Mouse (Mus musculus): ENCODE results near the gene Gng13. TPM values are rescaled to one million over a fixed set of nuclear protein-coding genes. Genes with fewer than 3 reads are reported as not detected.
"Not testable (repeated sequence)": the region's sequence is repeated elsewhere in the genome, so short reads cannot be mapped to it uniquely, and the experiment has no call there.

The Gng13 gene
- polyA plus RNA-seq, 1 experiment: 335 TPM

GRCm38 (mm10) chr17:25728009-25728270, 11.0 kb downstream of the Gng13 start:
- no peak for DNase-seq (ENCODE audit: extremely low spot score in 1 of 2, low spot score in 1 of 2)

- peak; percentile 68 to 94 for DNase-seq (ENCODE audit: extremely low spot score in 1 of 2, low spot score in 1 of 2)
These were observed 15.1 kb downstream of the Gng13 start for GRCm38 (mm10) chr17:25732082-25732481.

GRCm38 (mm10) chr17:25735246-25735645, 18.3 kb downstream of the Gng13 start:
- no peak for DNase-seq (ENCODE audit: extremely low spot score in 1 of 2, low spot score in 1 of 2)

GRCm38 (mm10) chr17:25735745-25736144, 18.8 kb downstream of the Gng13 start, which contains the start of gene Mslnl:
Mslnl (plus strand) TSS chr17:25736042.
- no peak for DNase-seq (ENCODE audit: extremely low spot score in 1 of 2, low spot score in 1 of 2)

DNA sequence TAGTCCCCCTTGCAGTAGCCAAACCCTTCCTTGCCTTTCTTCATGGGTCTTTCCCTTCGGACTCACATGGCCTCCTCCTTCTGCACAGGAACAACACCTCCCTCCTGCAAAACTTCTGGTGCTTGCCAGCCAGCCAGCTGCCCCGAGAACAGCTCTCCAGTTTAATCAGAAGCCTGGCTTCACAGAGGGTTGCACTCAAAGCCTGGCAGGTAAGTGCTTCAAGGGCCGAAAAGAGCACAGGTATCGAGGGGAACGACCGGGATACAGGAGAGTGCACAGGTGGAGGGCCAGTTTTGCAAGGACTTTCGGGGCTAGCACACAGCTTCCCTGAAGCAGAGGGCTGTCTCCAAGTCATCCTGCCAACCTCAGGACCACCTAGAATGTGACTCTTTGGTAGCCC, 21.9 kb downstream of the Gng13 start:
- DNase-seq (ENCODE audit: extremely low spot score in 1 of 2, low spot score in 1 of 2): no peak

GRCm38 (mm10) chr17:25741471-25741870, 24.5 kb downstream of the Gng13 start:
- not testable (repeated sequence) for DNase-seq (ENCODE audit: extremely low spot score in 1 of 2, low spot score in 1 of 2)

DNA sequence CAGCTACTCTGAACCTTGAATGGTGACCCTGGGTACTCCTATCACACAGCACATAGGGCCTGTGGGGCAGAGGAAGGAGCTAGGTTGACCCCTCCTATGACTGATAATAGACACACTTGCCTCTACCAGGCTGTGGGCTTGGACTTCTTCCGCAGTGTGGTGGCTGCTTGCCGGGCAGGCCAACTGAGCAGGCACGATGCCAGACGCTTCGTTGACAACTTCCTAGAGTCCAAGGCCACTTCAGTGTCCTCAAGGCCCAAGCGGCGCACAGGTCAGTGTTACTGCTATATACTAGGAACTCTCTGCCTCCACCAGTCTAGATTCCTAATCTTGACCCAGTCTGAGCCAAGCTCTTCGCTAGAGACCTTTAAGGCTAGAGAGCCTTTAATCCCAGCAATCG, 26.9 kb downstream of the Gng13 start:
- no peak for DNase-seq (ENCODE audit: extremely low spot score in 1 of 2, low spot score in 1 of 2)

- DNase-seq (ENCODE audit: extremely low spot score in 1 of 2, low spot score in 1 of 2): no peak
These were observed 27.3 kb downstream of the Gng13 start for GRCm38 (mm10) chr17:25744311-25744710.

DNA sequence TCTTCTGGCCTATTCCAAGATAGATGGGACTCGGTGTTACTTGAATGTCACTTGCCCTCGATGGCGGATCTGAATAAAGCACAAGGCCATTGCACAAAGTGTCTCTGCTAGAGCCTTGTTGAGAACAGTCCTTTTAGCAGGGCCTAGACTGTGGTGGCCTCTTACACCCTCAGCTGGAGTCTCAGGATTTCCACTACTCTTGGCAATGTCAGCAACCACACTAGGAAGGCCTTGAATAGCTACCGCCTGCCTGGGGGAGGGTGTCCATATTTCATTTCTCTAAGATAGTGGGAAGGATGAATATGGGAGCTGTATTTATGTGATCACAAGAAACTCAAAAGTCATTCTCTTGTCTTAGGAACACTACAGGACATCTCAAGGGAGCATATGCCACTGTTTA, 31.3 kb downstream of the Gng13 start:
- DNase-seq (ENCODE audit: extremely low spot score in 1 of 2, low spot score in 1 of 2): no peak

DNA sequence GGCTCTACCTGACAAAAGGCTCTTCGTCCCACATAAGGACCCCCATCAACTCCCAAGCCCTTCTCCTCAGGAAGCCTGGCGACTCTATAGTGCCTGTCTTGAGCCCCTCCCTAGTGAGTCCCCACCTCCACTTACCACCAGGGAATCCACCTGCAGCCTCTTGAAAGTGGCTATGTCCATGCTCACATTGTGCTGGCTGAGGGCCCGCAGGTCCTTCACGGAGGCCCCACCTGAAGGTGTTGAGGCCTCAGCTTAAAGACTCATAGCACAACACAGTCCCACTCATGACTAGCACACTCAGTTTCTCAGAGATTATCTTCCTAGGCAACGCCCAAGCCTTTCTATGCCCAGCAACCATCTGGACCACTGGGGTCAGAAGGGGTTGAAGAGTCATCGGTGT, 32.3 kb downstream of the Gng13 start:
- no peak for DNase-seq (ENCODE audit: extremely low spot score in 1 of 2, low spot score in 1 of 2)

DNA sequence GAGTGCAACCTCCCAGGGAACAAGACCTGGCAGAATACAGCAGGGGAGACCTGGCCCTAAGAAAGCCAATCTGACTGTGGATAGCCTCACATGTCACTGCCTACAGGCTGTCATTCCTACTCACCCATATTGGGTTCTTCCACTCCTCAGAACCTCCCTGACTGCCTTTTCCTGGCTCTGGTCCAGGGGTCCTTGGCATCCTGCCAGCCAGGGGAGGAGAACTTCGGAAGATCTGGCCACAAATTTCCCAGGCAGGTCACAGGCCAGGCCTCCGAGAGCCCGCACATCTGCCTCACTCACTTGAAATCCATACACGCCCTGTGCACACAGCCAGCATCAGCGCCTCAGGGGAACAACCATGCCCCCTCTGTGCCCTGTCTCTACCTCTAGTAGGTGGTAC, 34.5 kb downstream of the Gng13 start:
- no peak for DNase-seq (ENCODE audit: extremely low spot score in 1 of 2, low spot score in 1 of 2)

GRCm38 (mm10) chr17:25754241-25754640, 37.3 kb downstream of the Gng13 start, which contains the start of gene Msln:
Msln (minus strand) TSS chr17:25754378.
- no peak for DNase-seq (ENCODE audit: extremely low spot score in 1 of 2, low spot score in 1 of 2)

DNA sequence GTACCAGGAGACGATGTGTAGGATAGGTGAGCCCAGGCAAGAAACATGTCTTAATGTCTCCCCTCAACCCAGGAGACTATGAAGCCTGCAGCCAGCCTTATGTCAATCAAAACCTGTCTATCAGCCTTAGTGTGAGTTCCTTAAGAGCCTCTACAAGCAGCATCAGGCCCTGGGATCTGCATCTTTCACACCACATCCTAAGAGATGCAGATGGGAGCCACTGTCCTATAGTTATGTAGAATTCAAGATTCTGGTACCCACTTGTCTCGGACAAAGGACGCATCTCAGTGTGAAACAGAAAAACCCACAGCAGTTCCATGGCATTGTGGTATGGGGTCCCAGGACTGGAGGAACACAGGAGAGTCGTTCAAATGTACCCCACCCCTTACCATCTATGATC, 38.1 kb downstream of the Gng13 start:
- DNase-seq (ENCODE audit: extremely low spot score in 1 of 2, low spot score in 1 of 2): no peak

DNA sequence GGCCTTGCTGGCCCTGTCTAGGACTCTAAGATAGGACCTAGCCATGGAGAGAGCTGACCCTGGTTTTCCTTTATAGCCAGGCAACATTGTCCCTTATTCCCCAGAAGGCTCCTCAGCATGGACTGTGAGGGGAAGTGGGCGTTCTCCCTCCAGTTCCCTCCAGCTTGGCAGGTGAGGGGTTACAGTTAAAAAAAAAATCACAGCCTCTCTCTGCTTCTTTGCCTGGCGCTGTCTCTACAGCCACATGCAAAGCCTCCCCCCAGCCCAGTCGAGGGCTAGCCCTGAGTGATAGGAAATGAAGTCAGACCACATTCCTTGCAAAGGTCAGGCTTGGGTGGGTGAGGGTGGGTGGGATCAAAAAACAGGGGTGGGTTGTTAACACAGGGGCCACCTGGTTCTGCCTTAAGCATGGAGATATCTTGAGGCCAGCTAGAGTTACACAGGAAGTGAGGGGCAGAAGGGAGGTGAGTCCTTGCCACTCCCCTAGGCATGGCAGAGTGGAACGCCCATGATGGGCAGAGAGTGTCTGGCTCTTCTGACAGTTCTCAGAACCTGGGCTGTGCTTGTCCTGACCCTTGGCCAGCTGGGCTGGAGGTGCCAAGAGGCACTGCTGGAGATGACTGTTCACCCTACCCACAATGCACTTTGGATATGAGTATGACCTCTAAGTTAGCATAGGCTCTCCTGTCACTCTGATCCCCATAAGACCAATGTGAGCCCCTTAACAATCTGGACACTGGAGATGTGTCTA, 38.8 kb downstream of the Gng13 start:
- no peak for DNase-seq (ENCODE audit: extremely low spot score in 1 of 2, low spot score in 1 of 2)

DNA sequence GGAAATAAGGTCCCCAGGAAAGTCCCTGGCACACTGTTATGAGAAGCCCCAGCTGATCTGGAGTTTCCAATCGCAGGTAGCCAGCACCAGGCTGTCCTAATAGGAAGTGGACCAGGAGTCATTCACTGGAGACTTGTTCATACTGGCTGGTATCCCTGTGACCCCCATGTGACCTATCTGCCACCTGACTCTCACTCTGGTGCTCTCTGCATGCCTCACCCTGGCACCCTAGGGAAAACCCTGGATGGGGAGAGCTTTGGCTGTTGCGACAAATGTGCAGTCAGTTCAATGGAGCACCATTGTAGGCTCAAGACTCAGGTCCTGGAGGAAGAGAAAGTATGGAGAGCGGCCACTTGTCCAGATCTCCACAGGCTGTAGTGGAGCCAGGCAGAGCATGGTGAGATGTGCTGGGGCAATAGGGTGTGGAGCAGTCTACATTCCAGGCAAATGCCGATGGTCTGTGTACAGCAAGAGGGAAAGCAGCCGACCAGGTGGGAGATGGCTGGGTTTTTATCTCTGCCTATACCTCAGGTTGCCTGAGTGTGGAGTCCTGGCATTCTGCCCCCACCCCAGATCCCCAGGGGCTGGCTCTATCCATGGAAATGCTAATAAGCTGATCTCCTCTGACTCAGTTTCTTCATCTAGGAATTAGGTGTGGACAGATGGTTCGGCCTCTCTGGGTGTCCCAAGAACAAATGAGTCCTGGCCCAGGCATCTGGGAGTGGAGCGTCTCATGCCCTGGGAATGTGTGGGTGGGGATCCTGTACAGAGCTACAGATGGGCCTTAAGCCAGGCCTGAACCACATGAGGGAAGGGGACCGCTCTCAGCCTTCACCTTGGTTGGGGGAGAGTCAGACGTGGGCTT, 39.6 kb downstream of the Gng13 start:
- DNase-seq (ENCODE audit: extremely low spot score in 1 of 2, low spot score in 1 of 2): no peak

- DNase-seq (ENCODE audit: extremely low spot score in 1 of 2, low spot score in 1 of 2): no peak
These were observed 40.7 kb downstream of the Gng13 start for GRCm38 (mm10) chr17:25757691-25758090.

GRCm38 (mm10) chr17:25760148-25760547, 43.2 kb downstream of the Gng13 start:
- peak in 1 of 2 experiments; percentile 67 for DNase-seq (ENCODE audit: extremely low spot score in 1 of 2, low spot score in 1 of 2)

- peak in 1 of 2 experiments; percentile 77 for DNase-seq (ENCODE audit: extremely low spot score in 1 of 2, low spot score in 1 of 2)
These were observed 44.6 kb downstream of the Gng13 start for GRCm38 (mm10) chr17:25761561-25761970.

DNA sequence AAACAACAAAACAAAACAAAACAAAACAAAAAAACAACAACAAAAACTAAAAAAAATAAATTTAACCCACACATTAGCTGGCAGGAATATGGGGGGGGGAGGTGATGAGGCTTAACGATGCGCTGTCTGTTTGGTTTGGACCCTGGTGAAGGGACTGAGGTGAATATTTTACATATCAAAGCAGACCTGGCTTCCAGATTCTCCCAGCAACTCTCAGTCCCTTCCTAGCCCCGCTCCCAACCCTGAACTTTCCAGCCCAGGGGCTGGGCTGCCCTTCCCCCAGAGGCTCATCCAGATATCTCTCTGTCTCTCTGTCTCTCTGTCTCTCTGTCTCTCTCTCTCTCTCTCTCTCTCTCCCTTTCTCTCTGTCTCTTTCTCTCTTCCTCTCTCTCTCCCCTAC, 45.6 kb downstream of the Gng13 start:
- DNase-seq (ENCODE audit: extremely low spot score in 1 of 2, low spot score in 1 of 2): no peak

DNA sequence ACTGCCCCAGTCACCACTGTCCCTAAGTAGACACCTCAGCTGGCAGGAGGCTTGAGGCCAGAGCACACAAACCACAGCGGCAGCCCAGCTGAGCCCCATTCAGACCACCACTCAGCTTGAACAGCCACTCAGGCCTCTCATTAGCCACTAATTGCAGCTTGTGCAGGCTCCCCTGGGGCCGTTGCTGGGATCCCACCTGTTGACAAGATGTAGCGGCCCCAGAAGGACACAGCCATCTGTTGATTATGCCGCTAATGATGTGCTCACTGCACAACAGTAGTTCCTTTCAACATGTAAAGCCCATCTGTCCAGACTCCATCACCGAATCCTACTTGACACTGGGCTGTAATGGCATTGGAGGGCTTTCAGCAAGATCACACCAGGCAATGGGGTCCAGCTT, 48.9 kb downstream of the Gng13 start:
- no peak for DNase-seq (ENCODE audit: extremely low spot score in 1 of 2, low spot score in 1 of 2)
